Mouse (Mus musculus): ENCODE measurements around the gene Bmpr1a. TPM values are rescaled to one million over a fixed set of nuclear protein-coding genes. Genes with fewer than 3 reads are reported as not detected.

The Bmpr1a gene
- polyA plus RNA-seq, 1 experiment from 2014 or later = 49.5 TPM

DNA sequence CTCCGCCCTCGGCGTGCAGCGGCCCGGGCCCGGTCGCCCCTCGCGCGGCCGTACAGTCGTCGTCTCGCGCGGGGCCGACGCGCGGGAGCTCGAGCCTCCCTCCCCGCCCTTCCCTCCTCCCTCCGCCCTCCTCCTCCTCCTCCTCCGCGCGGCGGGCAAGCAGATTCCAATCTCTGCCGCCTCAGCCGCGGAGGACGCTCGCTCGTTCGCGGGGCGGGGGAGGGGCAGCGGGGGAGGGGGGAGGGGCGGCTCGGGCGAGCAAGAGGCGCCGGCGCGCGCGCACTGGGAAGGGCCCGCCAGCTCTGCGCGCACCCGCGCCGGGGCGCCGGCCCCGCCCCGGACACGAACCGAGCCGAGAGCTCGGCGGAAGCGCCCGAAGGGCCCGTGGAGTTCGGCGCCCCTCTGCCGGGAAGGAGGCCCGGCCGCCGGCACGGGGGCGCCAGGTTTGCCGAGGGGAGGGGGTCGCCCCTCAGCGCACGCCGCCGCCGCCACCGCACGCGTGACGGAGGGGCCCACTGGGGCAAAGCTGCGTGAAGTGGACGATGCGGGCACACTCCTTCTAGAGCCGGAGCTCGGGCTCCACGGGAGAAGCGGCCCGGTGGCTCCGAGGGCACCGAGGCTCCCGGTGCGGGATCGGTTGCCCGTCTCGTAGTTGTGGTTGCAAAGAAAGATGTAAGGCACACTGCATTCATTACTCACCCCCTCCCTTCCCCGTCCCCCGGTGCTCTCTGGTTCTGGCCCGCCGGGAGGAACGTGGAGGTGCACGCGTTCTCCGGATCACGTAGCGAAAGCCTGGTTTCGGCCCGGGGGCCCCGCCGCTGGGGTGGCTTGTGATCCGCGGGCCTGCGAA, 441 bp downstream of the Bmpr1a start:
- Histone ChIP-seq H3K4me2 (peak overlapping the region; percentile 64), H3K27me3 (no peaks in the 10 kb centered on the region), H3K9ac (peak overlapping the region; percentile 95), H3K9me3 (no peaks in the 10 kb centered on the region), H3K4me3 (replicated peaks) (peak overlapping the region; percentile 89), H3K4me1 (peaks cover 43% of the 10 kb centered on the region), H3K27ac (peak overlapping the region; percentile 97), H3K36me3 (replicated peaks) (no peaks in the 10 kb centered on the region)
- ATAC-seq (ENCODE audit: low FRiP score) = peak; percentile 92
- under 1% methylated on average over 73 of the region's 115 CpGs for WGBS

DNA sequence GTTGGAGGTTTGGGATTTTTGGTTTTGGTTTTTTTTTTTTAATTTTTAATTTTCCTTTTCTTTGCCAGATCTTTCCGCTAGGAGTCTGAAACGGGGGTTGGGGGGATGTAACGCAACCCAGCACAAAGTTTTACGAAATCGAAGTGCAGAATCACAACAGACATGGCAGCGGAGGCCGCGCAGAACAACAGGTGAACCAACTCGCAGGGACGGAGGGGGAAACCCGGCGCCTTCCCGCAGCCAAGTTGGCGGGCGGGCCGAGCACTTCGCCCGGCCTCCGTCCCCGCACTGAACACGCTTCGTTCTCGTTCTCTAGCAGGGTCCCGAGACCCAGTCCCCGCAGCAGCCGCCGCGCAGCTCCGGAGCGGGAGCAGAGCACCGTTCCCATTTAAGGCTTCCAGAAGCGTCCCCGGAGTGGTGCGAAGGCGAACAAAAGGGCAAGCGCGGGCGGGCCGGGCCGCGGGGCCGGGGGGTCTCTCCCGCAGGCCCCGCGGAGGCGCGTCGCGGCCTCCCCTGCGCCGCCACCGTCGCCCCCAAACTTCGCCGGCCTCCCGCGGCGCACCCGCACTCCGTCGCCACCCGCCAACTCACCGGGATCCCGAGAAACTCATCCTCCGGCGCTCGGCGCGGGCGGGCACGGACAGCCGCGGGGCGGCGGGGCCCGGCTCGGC, 1.2 kb downstream of the Bmpr1a start:
- peak; percentile 47; the same call in 1 of the 2 replicates for ATAC-seq (ENCODE audit: low FRiP score)
- Histone ChIP-seq H3K4me3 (replicated peaks) (peak overlapping the region; percentile 89), H3K27me3 (no peaks in the 10 kb centered on the region), H3K9ac (peak overlapping the region; percentile 95), H3K4me2 (peak overlapping the region; percentile 64), H3K4me1 (peaks cover 42% of the 10 kb centered on the region), H3K9me3 (no peaks in the 10 kb centered on the region), H3K36me3 (replicated peaks) (no peaks in the 10 kb centered on the region), H3K27ac (peak overlapping the region; percentile 97)
- under 1% methylated on average over 62 of the region's 77 CpGs for WGBS

DNA sequence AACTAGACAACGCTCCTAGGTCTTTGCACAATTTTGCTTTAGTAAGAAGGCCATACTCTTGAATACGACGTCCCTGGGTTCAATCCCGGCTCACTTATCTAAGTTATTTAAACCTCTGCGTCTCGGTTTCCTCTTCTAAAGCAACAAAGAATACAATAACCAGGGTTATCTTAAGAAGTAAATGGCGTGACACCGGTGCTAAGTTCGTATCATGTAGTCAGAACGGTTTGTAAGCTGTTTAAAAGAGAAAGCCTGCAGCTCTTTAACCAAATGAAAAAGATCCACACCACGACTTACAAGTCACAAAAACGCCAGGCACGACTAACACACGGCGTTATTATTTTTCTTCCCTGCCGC, 1.7 kb downstream of the Bmpr1a start:
- H3K9me3 ChIP-seq = no peaks in the 10 kb centered on the region
- H3K27ac ChIP-seq = peak overlapping the region; percentile 97
- H3K27me3 ChIP-seq = no peaks in the 10 kb centered on the region
- H3K4me3 ChIP-seq (replicated peaks) = peak overlapping the region; percentile 89
- no peaks in the 10 kb centered on the region for H3K36me3 ChIP-seq (replicated peaks)
- peak overlapping the region; percentile 95 for H3K9ac ChIP-seq
- peaks cover 42% of the 10 kb centered on the region for H3K4me1 ChIP-seq
- H3K4me2 ChIP-seq = peak overlapping the region; percentile 64
- 0% methylated on average over 16 of the region's 16 CpGs for WGBS
- no peak for ATAC-seq (ENCODE audit: low FRiP score)

DNA sequence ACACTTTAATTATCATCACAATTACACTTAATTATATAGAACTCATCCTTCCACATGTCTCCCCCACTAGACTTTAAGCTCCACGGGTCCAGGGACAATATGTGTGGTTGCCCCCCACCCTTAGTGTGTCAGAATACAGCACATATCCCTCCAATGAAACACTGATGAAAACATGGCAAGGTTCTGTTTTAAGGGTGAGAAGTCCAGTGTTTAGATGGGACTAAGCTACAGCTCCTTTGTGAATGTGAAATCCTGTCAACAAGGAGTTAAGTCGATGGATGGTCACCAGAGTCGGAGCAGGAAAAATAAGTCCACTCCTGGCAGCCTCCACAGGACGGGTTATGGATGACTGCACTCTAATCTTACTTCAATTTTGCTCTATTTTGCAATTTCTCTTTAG, 2.8 kb downstream of the Bmpr1a start:
- H3K4me3 ChIP-seq (replicated peaks) = peak overlapping the region; percentile 89
- H3K4me2 ChIP-seq = peak overlapping the region; percentile 64
- no peaks in the 10 kb centered on the region for H3K27me3 ChIP-seq
- 1% methylated on average over 4 of the region's 4 CpGs for WGBS
- no peaks in the 10 kb centered on the region for H3K9me3 ChIP-seq
- no peak for ATAC-seq (ENCODE audit: low FRiP score)
- H3K4me1 ChIP-seq = peaks cover 42% of the 10 kb centered on the region
- H3K36me3 ChIP-seq (replicated peaks) = no peaks in the 10 kb centered on the region
- H3K9ac ChIP-seq = no peak overlapping the region
- H3K27ac ChIP-seq = no peak overlapping the region

DNA sequence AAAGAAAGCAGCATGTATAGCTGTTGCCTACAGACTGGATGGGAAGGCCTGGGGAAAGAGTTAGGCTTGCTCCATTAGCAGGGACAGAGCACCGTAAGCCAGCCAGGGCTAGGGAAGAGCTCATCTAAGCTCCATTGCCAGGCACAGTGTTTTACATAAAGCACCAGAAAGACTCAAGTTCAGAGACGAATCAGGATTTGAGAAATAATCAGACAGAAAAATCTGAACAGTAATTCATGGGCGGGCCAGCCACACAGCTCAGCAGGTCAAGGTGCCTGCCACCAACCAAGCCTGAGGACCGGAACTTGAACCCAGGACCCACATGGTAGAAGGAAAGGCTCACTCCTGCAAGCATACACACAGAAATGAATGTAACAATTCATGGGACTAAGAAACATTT, 3.5 kb downstream of the Bmpr1a start:
- no peaks in the 10 kb centered on the region for H3K9me3 ChIP-seq
- H3K4me3 ChIP-seq (replicated peaks) = no peak overlapping the region
- H3K27me3 ChIP-seq = no peaks in the 10 kb centered on the region
- H3K27ac ChIP-seq = no peak overlapping the region
- peak overlapping the region; percentile 64 for H3K4me2 ChIP-seq
- no peak overlapping the region for H3K9ac ChIP-seq
- H3K36me3 ChIP-seq (replicated peaks) = no peaks in the 10 kb centered on the region
- H3K4me1 ChIP-seq = peaks cover 42% of the 10 kb centered on the region
- WGBS = 76% methylated on average over 4 of the region's 4 CpGs
- ATAC-seq (ENCODE audit: low FRiP score) = no peak

DNA sequence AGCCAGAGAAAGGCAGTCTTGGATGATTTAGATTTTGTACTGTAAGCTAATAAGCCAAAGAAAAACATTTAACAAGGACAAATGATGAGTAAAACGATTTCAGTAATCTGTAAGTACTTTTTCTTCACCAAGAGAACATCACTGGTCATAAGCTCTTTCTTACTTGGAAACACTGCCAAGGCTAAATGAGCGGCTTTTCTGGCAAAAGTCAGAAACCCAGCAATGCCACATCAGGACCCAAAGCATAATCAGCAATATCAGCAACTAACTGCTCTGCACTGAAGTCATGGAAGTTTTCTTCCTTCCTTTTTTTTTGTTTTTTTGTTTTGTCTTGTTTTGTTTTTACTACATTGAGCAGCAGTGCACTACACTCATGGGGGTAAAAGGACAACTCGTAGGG, 5.8 kb downstream of the Bmpr1a start:
- WGBS = 83% methylated on average over 3 of the region's 3 CpGs
- H3K4me3 ChIP-seq (replicated peaks) = no peak overlapping the region
- H3K9me3 ChIP-seq = no peaks in the 10 kb centered on the region

DNA sequence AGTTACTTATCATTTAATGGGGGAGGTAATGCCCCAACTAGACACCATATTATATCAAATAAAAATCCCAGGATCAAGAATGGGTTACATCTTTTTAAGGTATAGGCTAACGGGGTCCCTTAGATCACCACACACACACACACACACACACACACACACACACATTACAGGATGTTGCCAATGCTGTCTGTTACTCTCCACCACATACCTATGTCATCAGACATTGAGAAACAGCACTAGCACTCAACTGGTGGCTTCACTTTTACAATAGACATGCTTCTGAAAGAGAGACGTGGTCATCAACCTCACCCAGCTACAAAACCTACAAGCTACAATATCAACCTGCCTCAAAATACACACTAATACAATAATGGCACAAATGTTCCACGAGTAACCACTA, 9.5 kb downstream of the Bmpr1a start:
- 93% methylated on average over 3 of the region's 3 CpGs for WGBS
- Histone ChIP-seq H3K9me3 (no peaks in the 10 kb centered on the region), H3K4me1 (peaks cover 15% of the 10 kb centered on the region), H3K27me3 (no peaks in the 10 kb centered on the region), H3K4me3 (replicated peaks) (no peak overlapping the region), H3K4me2 (no peak overlapping the region), H3K9ac (no peak overlapping the region), H3K27ac (no peak overlapping the region), H3K36me3 (replicated peaks) (no peaks in the 10 kb centered on the region)
- no peak for ATAC-seq (ENCODE audit: low FRiP score)

More for the DNA sequence above, 5.8 kb downstream of the Bmpr1a start:
- no peak overlapping the region for H3K9ac ChIP-seq
- H3K27ac ChIP-seq = no peak overlapping the region
- peaks cover 36% of the 10 kb centered on the region for H3K4me1 ChIP-seq
- no peaks in the 10 kb centered on the region for H3K36me3 ChIP-seq (replicated peaks)
- no peak for ATAC-seq (ENCODE audit: low FRiP score)
- H3K27me3 ChIP-seq = no peaks in the 10 kb centered on the region
- no peak overlapping the region for H3K4me2 ChIP-seq

DNA sequence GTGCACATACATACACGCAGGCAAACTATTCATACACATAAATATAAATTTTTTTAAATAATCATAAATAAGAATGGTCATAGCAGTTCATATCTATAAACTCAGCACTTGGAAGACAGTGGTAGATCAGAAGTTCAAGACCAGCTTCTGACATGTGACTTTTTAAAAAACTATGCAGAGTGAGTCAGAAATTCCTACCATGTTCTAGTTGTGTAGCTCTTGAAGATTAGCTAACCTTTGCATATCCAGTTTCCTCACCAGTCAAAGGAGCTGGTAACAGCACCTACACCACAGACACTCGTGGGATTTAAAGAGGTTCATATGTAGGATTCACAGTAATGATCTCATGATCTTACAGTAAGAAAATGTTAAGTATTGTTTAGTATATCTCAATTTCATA, 10.5 kb downstream of the Bmpr1a start:
- no peak overlapping the region for H3K27ac ChIP-seq
- H3K9me3 ChIP-seq = no peaks in the 10 kb centered on the region
- H3K4me1 ChIP-seq = peaks cover 7% of the 10 kb centered on the region; the same call in 1 of the 2 replicates
- H3K36me3 ChIP-seq (replicated peaks) = no peaks in the 10 kb centered on the region
- 93% methylated on average over 2 of the region's 2 CpGs for WGBS
- ATAC-seq (ENCODE audit: low FRiP score) = no peak
- no peaks in the 10 kb centered on the region for H3K27me3 ChIP-seq
- no peak overlapping the region for H3K9ac ChIP-seq
- H3K4me3 ChIP-seq (replicated peaks) = no peak overlapping the region
- no peak overlapping the region for H3K4me2 ChIP-seq

DNA sequence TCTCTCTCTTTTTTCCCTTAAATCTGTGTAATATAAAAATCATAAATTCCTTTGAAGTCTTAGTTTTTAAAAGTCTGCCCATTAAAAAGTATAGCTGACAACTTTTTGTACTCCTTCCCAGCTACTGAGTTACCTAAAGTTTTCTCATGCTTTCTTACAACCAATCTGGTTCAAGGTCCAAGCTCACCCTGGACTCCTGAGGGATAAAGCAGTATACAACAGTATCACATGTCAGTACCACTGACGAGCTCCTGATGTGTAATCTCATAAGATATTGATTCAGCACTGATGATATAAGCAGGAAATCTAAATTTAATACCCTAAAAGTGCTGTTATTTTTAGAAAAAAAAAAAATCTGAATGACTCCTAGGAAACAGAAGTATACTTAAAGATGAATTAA, 12.2 kb downstream of the Bmpr1a start:
- 89% methylated on average over 1 of the region's 1 CpGs for WGBS
- no peak overlapping the region for H3K27ac ChIP-seq
- H3K27me3 ChIP-seq = no peaks in the 10 kb centered on the region
- no peak overlapping the region for H3K4me3 ChIP-seq (replicated peaks)
- H3K4me1 ChIP-seq = peaks cover 3% of the 10 kb centered on the region
- no peak overlapping the region for H3K9ac ChIP-seq
- no peak overlapping the region for H3K4me2 ChIP-seq
- H3K9me3 ChIP-seq = no peaks in the 10 kb centered on the region
- ATAC-seq (ENCODE audit: low FRiP score) = no peak
- H3K36me3 ChIP-seq (replicated peaks) = no peaks in the 10 kb centered on the region

DNA sequence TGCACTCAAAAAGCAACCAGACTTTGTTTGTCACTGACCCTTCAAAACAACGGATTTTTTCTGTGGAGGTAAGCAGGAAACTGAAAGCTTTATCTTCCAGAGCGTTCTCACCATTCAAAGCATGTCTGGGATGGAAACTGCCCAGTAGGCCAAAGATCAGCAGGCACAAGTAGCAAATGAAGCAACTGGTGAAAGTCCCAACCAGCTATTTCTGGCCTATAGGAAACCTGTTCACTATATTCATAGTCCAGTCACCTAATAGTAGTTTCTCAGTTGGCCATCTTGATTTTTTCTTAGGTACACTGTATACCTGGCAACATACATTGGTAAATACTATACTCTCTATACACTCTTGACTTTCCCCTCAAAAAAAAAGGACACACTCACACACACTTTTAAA, 13.2 kb downstream of the Bmpr1a start:
- no peak for ATAC-seq (ENCODE audit: low FRiP score)
- Histone ChIP-seq H3K27ac (no peak overlapping the region), H3K36me3 (replicated peaks) (no peaks in the 10 kb centered on the region), H3K4me2 (no peak overlapping the region), H3K9me3 (no peaks in the 10 kb centered on the region), H3K27me3 (no peaks in the 10 kb centered on the region), H3K4me1 (peaks cover 3% of the 10 kb centered on the region), H3K4me3 (replicated peaks) (no peak overlapping the region), H3K9ac (no peak overlapping the region)
- WGBS = 81% methylated on average over 2 of the region's 2 CpGs

DNA sequence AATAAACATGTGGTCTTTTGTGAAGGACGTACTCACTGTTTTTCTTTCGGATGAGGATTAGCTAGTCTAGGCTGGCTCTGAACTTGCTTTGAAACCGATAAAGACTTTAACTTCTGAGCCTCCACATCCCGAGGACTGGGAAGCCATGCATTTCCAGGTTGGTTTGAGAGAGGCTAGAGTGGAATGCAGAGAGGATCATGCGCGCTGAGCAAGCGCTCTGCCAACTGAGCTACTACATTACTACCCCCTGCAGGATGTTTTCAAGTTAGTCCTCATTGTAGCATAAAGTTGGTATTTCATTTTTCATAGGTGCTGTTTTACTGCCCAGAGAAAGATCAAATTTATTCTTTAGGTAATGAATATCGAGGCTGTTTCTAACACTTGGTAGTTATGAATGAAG, 17.0 kb downstream of the Bmpr1a start:
- Histone ChIP-seq H3K4me1 (peaks cover 14% of the 10 kb centered on the region), H3K9me3 (no peaks in the 10 kb centered on the region), H3K27ac (no peak overlapping the region), H3K27me3 (no peaks in the 10 kb centered on the region), H3K9ac (no peak overlapping the region), H3K36me3 (replicated peaks) (no peaks in the 10 kb centered on the region), H3K4me2 (no peak overlapping the region), H3K4me3 (replicated peaks) (no peak overlapping the region)
- 65% methylated on average over 8 of the region's 8 CpGs for WGBS
- no peak for ATAC-seq (ENCODE audit: low FRiP score)

DNA sequence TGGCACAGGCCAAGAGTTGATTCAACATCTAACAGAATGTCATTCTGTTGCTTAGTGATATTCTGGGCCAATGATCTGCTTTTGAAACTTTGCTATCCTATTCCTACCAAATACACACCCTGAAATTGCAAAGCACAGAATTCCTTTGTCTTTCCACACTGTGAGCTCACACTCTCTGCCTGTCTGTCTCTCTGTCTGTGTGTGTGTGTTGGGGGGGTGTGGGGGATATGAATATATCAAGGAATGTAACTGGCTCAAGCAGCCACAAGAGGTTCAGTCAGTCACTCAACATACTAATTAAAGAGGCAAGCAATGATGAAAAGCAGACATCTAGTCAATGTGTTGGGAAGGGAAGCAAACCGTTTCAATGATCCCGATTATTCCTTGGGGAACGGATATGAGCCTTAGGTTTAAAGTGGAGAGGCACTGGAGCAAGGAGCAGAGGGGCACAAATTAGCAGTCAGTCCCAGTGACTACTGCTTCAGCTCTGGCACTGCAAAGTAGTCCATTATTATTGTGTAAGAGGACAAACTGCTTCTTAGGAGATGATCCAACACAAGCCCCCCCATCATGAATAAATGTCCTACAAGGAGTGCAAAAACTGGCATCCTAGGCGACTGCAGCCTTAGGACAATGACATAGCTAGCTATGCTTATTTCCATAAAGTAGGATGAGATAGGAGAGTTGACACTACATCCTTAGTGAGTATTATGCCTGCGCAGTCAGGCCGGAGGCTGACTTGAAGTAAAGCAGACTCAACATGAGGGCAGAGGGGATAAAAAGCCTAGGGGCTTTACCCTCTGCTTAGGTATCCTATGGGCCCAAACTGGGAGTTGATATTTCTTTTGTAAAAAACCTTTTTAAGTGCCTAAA, 19.4 kb downstream of the Bmpr1a start:
- no peak overlapping the region for H3K4me2 ChIP-seq
- H3K27ac ChIP-seq = no peak overlapping the region
- no peaks in the 10 kb centered on the region for H3K36me3 ChIP-seq (replicated peaks)
- H3K9ac ChIP-seq = no peak overlapping the region
- 47% methylated on average over 6 of the region's 6 CpGs for WGBS
- ATAC-seq (ENCODE audit: low FRiP score) = 0 out of 2 replicates have a peak, but pooled peaks have one; percentile 55
- no peak overlapping the region for H3K4me3 ChIP-seq (replicated peaks)
- no peaks in the 10 kb centered on the region for H3K9me3 ChIP-seq
- peaks cover 11% of the 10 kb centered on the region for H3K4me1 ChIP-seq
- H3K27me3 ChIP-seq = no peaks in the 10 kb centered on the region

All from forebrain, embryonic 12.5 days (tissue).